Mouse (Mus musculus) kidney, adult 2 months (tissue): Measurements from ENCODE around the gene Lmntd1. TPM values are rescaled to one million over a fixed set of nuclear protein-coding genes. Genes with fewer than 3 reads are reported as not detected.

Experiments
- DNase-seq: peaks from one replicate; pipeline ENCODE4 v3.0.0; 2021
- H3K27ac ChIP-seq: fragments of 200-500 bp; 2 replicates; pipeline ENCODE4 v1.5.1; 2012; ENCODE audit warnings: low read depth, low read length, control low read depth, inconsistent platforms; ENCODE audit not compliant: insufficient read depth
- H3K27me3 ChIP-seq: fragments of 200-500 bp; replicated peaks from 2 replicates; pipeline ENCODE4 v1.6.1; 2012; ENCODE audit warnings: mild to moderate bottlenecking, moderate library complexity, low read length, inconsistent platforms; ENCODE audit not compliant: control insufficient read depth, insufficient read depth
- H3K36me3 ChIP-seq: fragments of 200-500 bp; 2 replicates; pipeline ENCODE4 v1.6.1; 2012; ENCODE audit warnings: mild to moderate bottlenecking, moderate library complexity, low read length, inconsistent platforms; ENCODE audit not compliant: control insufficient read depth, insufficient read depth
- H3K4me1 ChIP-seq: fragments of 200-500 bp; 2 replicates; pipeline ENCODE4 v1.6.1; 2011; ENCODE audit warnings: low read length; ENCODE audit not compliant: control insufficient read depth, insufficient read depth
- H3K4me3 ChIP-seq: fragments of 200-500 bp; 2 replicates; pipeline ENCODE4 v1.5.1; 2011; ENCODE audit warnings: mild to moderate bottlenecking, low read depth, low read length, control low read depth; ENCODE audit not compliant: insufficient read depth
- CTCF ChIP-seq: fragments of 200-500 bp; conservative IDR thresholded peaks from 2 replicates; pipeline ENCODE4 v1.5.1; 2011; ENCODE audit warnings: low read depth, mild to moderate bottlenecking, control low read depth, low read length, moderate library complexity, mixed read lengths; ENCODE audit not compliant: insufficient read depth, insufficient read length
- POLR2A ChIP-seq: fragments of 200-500 bp; IDR thresholded peaks from one replicate; pipeline ENCODE4 v1.6.1; 2011; ENCODE audit warnings: low read depth, low read length, control low read depth
- WGBS: fragments of 180-500 bp; shearing (Covaris S2); methylation state at CpG from one replicate; pipeline ENCODE4 v1.1.7; 2018; 5-methylcytosine and 5-hydroxymethylcytosine counted together
- polyA plus RNA-seq: library from polyadenylated mRNA; depleted of rRNA; stranded (reverse); fragments of >200 nt; gene quantifications from 2 replicates; pipeline ENCODE4 v1.2.3, GENCODE M21; 2012

Lmntd1 gene
- polyA plus RNA-seq, 1 experiment, result 0.34 TPM

DNA sequence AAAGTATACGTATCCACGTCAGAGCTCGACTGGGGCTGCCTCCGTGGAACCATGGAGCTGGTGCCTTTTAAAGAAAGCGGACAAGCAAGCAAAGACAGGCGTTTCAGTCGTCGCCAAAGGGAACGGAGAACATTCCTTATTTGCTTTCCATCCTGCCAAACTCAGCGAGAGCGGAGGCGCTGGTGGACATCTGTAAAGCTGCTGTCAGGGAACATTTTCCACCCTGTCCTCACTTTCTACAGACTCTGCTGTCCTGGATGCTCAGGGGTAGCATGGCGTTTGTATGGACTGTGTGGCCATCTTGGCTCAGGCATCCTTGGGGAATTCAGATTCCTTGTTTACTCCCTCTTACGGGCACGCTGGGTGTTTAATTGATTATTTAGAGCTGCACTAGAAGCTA is 186.7 kb downstream of the Lmntd1 start:
- H3K27me3 ChIP-seq, result no peaks in the 10 kb centered on the region
- no peaks in the 10 kb centered on the region for H3K36me3 ChIP-seq
- DNase-seq, result no peak
- H3K4me1 ChIP-seq, result no peaks in the 10 kb centered on the region
- 80% methylated on average over 15 of the region's 15 CpGs for WGBS
- no peak overlapping the region for H3K27ac ChIP-seq
- TF ChIP-seq POLR2A (no peak), CTCF (no peak)
- no peak overlapping the region for H3K4me3 ChIP-seq

DNA sequence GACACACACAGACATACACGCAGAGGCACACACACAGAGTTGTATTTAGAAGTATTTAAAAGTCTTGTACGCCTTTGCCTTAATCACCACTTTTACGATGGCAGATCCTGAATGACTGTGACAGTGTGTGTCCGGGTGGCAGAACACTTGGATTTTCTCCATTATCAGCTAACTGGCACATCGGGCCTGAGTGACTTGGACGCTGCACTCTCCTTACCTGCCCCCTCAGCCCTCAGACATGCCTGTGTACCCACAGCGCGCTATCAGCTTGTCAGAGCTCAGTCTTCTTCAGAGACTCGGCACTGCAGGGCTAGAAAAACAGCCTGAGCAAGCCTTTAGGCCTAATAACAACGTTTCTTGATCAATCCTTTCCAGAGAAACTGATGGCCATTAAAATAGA is 187.6 kb downstream of the Lmntd1 start:
- Histone ChIP-seq H3K4me1 (no peaks in the 10 kb centered on the region), H3K4me3 (no peak overlapping the region), H3K27ac (no peak overlapping the region), H3K36me3 (no peaks in the 10 kb centered on the region), H3K27me3 (no peaks in the 10 kb centered on the region)
- WGBS, result 78% methylated on average over 10 of the region's 10 CpGs
- no peak for DNase-seq
- TF ChIP-seq CTCF (no peak), POLR2A (no peak)

DNA sequence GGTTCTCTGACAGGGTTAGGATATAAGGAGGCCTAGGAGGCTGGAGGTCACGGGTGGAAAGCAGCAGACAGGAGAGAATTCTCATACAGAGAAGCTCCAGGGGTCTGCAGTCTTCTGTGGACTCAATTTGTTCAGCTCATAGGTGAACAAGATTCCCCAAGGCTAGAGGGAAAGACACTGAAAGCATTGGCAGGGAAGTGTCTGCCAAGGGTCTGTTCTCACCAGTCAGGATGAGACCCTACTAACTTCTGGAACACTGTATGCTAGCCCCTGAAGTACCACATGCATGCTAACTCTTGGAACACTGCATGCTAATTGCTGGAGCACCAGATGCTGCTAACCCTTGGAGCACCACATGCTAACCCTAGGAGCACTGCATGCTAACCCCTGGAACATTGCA is 190.0 kb downstream of the Lmntd1 start:
- no peak overlapping the region for H3K27ac ChIP-seq
- WGBS, result 87% methylated on average over 1 of the region's 1 CpGs
- DNase-seq, result no peak

GRCm38 (mm10) chr6:145423484-145423883 is 190.6 kb downstream of the Lmntd1 start:
- no peak for TF ChIP-seq CTCF
- TF ChIP-seq POLR2A, result no peak
- Histone ChIP-seq H3K27me3 (no peaks in the 10 kb centered on the region), H3K4me1 (no peaks in the 10 kb centered on the region), H3K27ac (no peak overlapping the region), H3K36me3 (no peaks in the 10 kb centered on the region), H3K4me3 (no peak overlapping the region)
- DNase-seq, result no peak
- WGBS, result 71% methylated on average over 12 of the region's 12 CpGs

More for the DNA sequence above, 190.0 kb downstream of the Lmntd1 start:
- TF ChIP-seq POLR2A (no peak), CTCF (no peak)
- Histone ChIP-seq H3K4me3 (no peak overlapping the region), H3K36me3 (no peaks in the 10 kb centered on the region), H3K4me1 (no peaks in the 10 kb centered on the region), H3K27me3 (no peaks in the 10 kb centered on the region)

GRCm38 (mm10) chr6:145421666-145422065 is 192.5 kb downstream of the Lmntd1 start:
- no peaks in the 10 kb centered on the region for H3K27me3 ChIP-seq
- TF ChIP-seq CTCF (no peak), POLR2A (no peak)
- 94% methylated on average over 9 of the region's 9 CpGs for WGBS
- H3K27ac ChIP-seq, result no peak overlapping the region
- H3K4me3 ChIP-seq, result no peak overlapping the region
- no peaks in the 10 kb centered on the region for H3K36me3 ChIP-seq
- DNase-seq, result no peak
- no peaks in the 10 kb centered on the region for H3K4me1 ChIP-seq

- 78% methylated on average over 4 of the region's 4 CpGs for WGBS
- DNase-seq, result no peak
- Histone ChIP-seq H3K27ac (no peak overlapping the region), H3K36me3 (no peaks in the 10 kb centered on the region), H3K4me1 (no peaks in the 10 kb centered on the region), H3K4me3 (no peak overlapping the region), H3K27me3 (no peaks in the 10 kb centered on the region)
- TF ChIP-seq POLR2A (no peak), CTCF (peak; percentile 56)
These were observed 193.7 kb downstream of the Lmntd1 start for GRCm38 (mm10) chr6:145420407-145420806.

GRCm38 (mm10) chr6:145418856-145419255 is 195.3 kb downstream of the Lmntd1 start:
- Histone ChIP-seq H3K4me3 (no peak overlapping the region), H3K4me1 (no peaks in the 10 kb centered on the region), H3K27me3 (no peaks in the 10 kb centered on the region), H3K27ac (no peak overlapping the region), H3K36me3 (no peaks in the 10 kb centered on the region)
- TF ChIP-seq POLR2A (no peak), CTCF (no peak)
- no peak for DNase-seq
- 95% methylated on average over 5 of the region's 5 CpGs for WGBS

DNA sequence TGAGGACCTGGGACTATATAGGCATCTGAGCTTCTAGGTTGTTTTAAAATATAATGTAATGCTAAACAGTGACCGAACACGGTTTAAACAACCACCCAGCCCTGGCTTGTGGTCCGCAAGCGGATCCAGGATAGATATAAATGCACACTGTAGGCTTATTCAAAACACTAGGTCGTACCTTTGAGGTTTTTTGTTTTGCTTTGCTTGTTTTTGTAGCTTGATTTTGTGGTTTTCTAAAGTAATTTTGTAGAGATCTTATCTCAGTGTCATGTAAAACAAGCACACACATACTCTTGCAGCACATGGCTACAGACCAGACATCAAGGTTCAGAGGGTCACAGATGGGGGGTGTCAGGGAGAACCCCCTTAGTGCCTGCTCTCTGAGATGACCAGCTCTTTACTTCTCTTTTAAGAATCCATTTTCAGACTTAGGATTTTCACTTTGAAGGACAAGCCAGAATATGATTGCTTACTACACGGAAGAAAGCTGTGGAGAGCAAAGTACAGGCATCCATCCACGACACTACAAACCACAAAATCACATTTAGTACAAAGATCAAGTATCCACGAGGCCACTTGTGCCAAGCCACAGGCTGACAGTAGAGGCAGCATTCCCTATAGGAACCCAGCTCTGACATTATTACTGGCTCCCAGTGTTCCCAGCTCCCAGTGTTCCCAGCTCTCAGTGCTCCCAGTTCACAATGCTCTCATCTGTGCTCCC is 196.2 kb downstream of the Lmntd1 start:
- no peak for DNase-seq
- no peak for TF ChIP-seq POLR2A
- TF ChIP-seq CTCF, result no peak
- H3K4me1 ChIP-seq, result no peaks in the 10 kb centered on the region
- no peak overlapping the region for H3K4me3 ChIP-seq
- H3K27me3 ChIP-seq, result no peaks in the 10 kb centered on the region
- H3K36me3 ChIP-seq, result no peaks in the 10 kb centered on the region
- WGBS, result 66% methylated on average over 8 of the region's 8 CpGs
- no peak overlapping the region for H3K27ac ChIP-seq
